Comparison of ENCODE assay signal across 8 mouse cellular contexts in the genomic region with DNA sequence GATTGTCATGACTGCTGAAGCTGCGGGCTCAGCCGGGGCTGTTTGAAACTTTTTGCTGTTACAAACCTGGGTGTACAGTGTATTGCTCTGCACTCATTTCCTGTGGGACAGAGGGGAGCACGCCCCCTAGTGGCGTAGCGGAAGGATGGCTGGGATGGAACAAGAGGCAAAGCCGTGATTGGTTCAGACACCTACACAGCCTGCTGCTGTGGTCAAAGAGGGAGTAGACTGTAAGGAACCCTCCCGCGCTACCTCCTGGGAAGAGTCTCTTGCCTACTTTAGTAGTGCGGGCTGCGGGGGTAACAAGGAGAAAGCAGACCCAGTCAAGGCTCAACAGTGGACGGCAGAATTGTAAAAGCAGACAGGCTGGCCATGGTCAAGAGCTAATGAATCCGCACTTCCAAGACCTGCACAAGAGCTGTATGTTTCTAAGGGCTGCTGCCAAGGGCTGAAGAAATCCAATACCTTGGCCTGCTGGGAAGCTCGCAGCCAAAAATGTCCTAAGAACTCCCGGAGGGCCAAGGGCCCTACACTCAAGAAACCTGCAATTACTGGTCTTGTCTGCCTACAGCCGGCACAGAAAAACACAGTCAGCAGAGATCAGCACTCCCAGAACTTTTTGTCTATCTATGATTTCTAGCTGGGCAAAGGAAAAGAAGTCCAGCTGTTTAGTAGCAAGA. TPM values are rescaled to one million over a fixed set of nuclear protein-coding genes. Genes with fewer than 3 reads are reported as not detected.
DNase-seq lines count a peak whose midpoint lies in the region; ATAC-seq and TF ChIP-seq lines count a peak whose summit lies in the region.

No protein-coding gene starts in this region.

- WGBS in heart, embryonic 14.5 days = 4% methylated on average over 15 of the region's 15 CpGs
- 3% methylated on average over 15 of the region's 15 CpGs for WGBS in liver, embryonic 14.5 days (ENCODE audit: insufficient replicate concordance)
- 4% methylated on average over 15 of the region's 15 CpGs for WGBS in stomach, embryonic 16.5 days

- H3K27me3 ChIP-seq in heart, embryonic 14.5 days (ENCODE audit: control insufficient read depth, insufficient read depth, low read length) = no peaks in the 10 kb centered on the region
- no peaks in the 10 kb centered on the region for H3K27me3 ChIP-seq in liver, embryonic 14.5 days (ENCODE audit: control insufficient read depth, insufficient read depth, low read length)
- no peaks in the 10 kb centered on the region for H3K27me3 ChIP-seq in stomach, embryonic 16.5 days (ENCODE audit: control insufficient read depth, insufficient read depth, low read length)

- peaks cover 4 to 10% of the 10 kb centered on the region in 2 experiments; a peak in 3 of 4 replicates for H3K4me1 ChIP-seq in heart, embryonic 14.5 days (ENCODE audit: control insufficient read depth in 2 of 2, insufficient read depth in 2 of 2, low read length in 2 of 2)
- peaks cover 7 to 14% of the 10 kb centered on the region in 2 experiments for H3K4me1 ChIP-seq in liver, embryonic 14.5 days (replicated peaks; ENCODE audit: control insufficient read depth in 2 of 2, insufficient read depth in 2 of 2, low read length in 1 of 2)
- H3K4me1 ChIP-seq in stomach, embryonic 16.5 days (ENCODE audit: control insufficient read depth, insufficient read depth, low read length) = peaks cover 12% of the 10 kb centered on the region

- H3K9me3 ChIP-seq in heart, embryonic 14.5 days (ENCODE audit: control insufficient read depth, low read length) = no peaks in the 10 kb centered on the region
- no peaks in the 10 kb centered on the region for H3K9me3 ChIP-seq in liver, embryonic 14.5 days (ENCODE audit: control insufficient read depth, low read length)
- no peaks in the 10 kb centered on the region for H3K9me3 ChIP-seq in stomach, embryonic 16.5 days (replicated peaks; ENCODE audit: control insufficient read depth, low read length)

- peak overlapping the region; percentile 66 to 85 for H3K4me3 ChIP-seq in heart, embryonic 14.5 days (ENCODE audit: control insufficient read depth in 1 of 2, insufficient read depth in 1 of 2, low read depth in 1 of 2, low read length in 2 of 2)
- peak overlapping the region; percentile 74 to 76 for H3K4me3 ChIP-seq in liver, embryonic 14.5 days (ENCODE audit: insufficient read depth in 1 of 2, low read depth in 2 of 2, low read length in 2 of 2)
- peak overlapping the region; percentile 78 for H3K4me3 ChIP-seq in stomach, embryonic 16.5 days (replicated peaks; ENCODE audit: low read length)

- ATAC-seq in CD4-positive, CD25-positive, alpha-beta regulatory T cell, adult 4 months = peak; percentile 68
- ATAC-seq in erythroid progenitor cell, adult 5-6 weeks (replicated peaks; ENCODE audit: low FRiP score, poor library complexity, severe bottlenecking) = peak; percentile 61
- ATAC-seq in heart, embryonic 14.5 days (ENCODE audit: insufficient number of reproducible peaks, insufficient read depth, low FRiP score, low read depth) = peak; percentile 48
- peak; percentile 60 for ATAC-seq in liver, embryonic 14.5 days (ENCODE audit: insufficient read depth)
- peak; percentile 70 for ATAC-seq in stomach, embryonic 16.5 days (ENCODE audit: insufficient read depth, low FRiP score)

- H3K9ac ChIP-seq in heart, embryonic 14.5 days (ENCODE audit: low read length) = peak overlapping the region; percentile 91
- peak overlapping the region; percentile 65 for H3K9ac ChIP-seq in liver, embryonic 14.5 days (replicated peaks)
- H3K9ac ChIP-seq in stomach, embryonic 16.5 days (ENCODE audit: low read length) = peak overlapping the region; percentile 87

- no peak for TF ChIP-seq EP300 in liver, embryonic 14.5 days (IDR thresholded peaks at IDR 0.05; ENCODE audit: low read depth)

- peak overlapping the region; percentile 94 for H3K4me2 ChIP-seq in heart, embryonic 14.5 days (ENCODE audit: low read length)
- peak overlapping the region; percentile 82 for H3K4me2 ChIP-seq in liver, embryonic 14.5 days (ENCODE audit: low read depth)
- peak overlapping the region; percentile 65 for H3K4me2 ChIP-seq in stomach, embryonic 16.5 days (ENCODE audit: low read depth, low read length)

- no peak for TF ChIP-seq POLR2A in brain, embryonic 14.5 days (IDR thresholded peaks at IDR 0.05; ENCODE audit: borderline replicate concordance, extremely low read depth, insufficient read depth, insufficient read length, poor library complexity, severe bottlenecking)

- DNase-seq in brain, embryonic 14.5 days (ENCODE audit: low read depth) = peak; percentile 80
- DNase-seq in kidney, postnatal 10 days = peak; percentile 87
- peak; percentile 65 to 70 (median 68) for DNase-seq in liver, embryonic 14.5 days (ENCODE audit: low read depth in 3 of 3, low spot score in 3 of 3)
- DNase-seq in neural tube, embryonic 10.5 days (ENCODE audit: extremely low spot score, low spot score) = peak; percentile 80

- TF ChIP-seq CTCF in brain, embryonic 14.5 days (IDR thresholded peaks at IDR 0.05; ENCODE audit: borderline replicate concordance, extremely low read depth, insufficient read depth, insufficient read length) = peak; percentile 91
- TF ChIP-seq CTCF in liver, embryonic 14.5 days (IDR thresholded peaks at IDR 0.05; ENCODE audit: low read depth) = peak; percentile 99

- H3K27ac ChIP-seq in heart, embryonic 14.5 days (replicated peaks in 1 of 2; ENCODE audit: control insufficient read depth in 1 of 2, insufficient read depth in 1 of 2, low read depth in 2 of 2, low read length in 2 of 2) = peak overlapping the region; percentile 65 to 84
- no peak overlapping the region; the same call in 1 of the 2 replicates for H3K27ac ChIP-seq in liver, embryonic 14.5 days
- peak overlapping the region; percentile 64 for H3K27ac ChIP-seq in stomach, embryonic 16.5 days (ENCODE audit: low read length)

- peaks cover 31% of the 10 kb centered on the region for H3K36me3 ChIP-seq in heart, embryonic 14.5 days (ENCODE audit: control insufficient read depth, insufficient read depth, low read length)
- H3K36me3 ChIP-seq in liver, embryonic 14.5 days (replicated peaks; ENCODE audit: control insufficient read depth, insufficient read depth, low read depth) = no peaks in the 10 kb centered on the region
- H3K36me3 ChIP-seq in stomach, embryonic 16.5 days (ENCODE audit: control insufficient read depth, insufficient read depth, low read length) = no peaks in the 10 kb centered on the region

RNA-seq across cellular contexts. Expression of gene Eef2kmt, which starts 1.3 kb away (rescaled TPM):
- polyA plus RNA-seq in CD4-positive, CD25-positive, alpha-beta regulatory T cell, adult 4 months (2017; shearing (Covaris generic)) = 10 to 100 TPM; 49.3 to 58.5 TPM
- polyA plus RNA-seq in brain, embryonic 14.5 days (2012; rRNA removed) = 11.2 and 13.8 TPM in 2 replicates
- total RNA-seq in erythroid progenitor cell, adult 5-6 weeks (2015; ENCODE audit: low replicate concordance) = 3.6 and 4.2 TPM in 2 replicates
- 1.2 TPM in 1 of 2 replicates, not detected in the other for total RNA-seq in erythroid progenitor cell, adult 5-6 weeks (2017; ENCODE audit: low replicate concordance)
- polyA plus RNA-seq in heart, embryonic 14.5 days (2014; fragmentation: Nextera tagmentation; extraction: Ambion mirVana) = 31.2 and 31.7 TPM in 2 replicates
- 10.7 and 16.3 TPM in 2 replicates for polyA plus RNA-seq in liver, embryonic 14.5 days (2012; rRNA removed)
- polyA plus RNA-seq in liver, embryonic 14.5 days (2014; fragmentation: Nextera tagmentation; extraction: Ambion mirVana) = 9.9 and 12.3 TPM in 2 replicates
- 32.4 and 35.1 TPM in 2 replicates for polyA plus RNA-seq in stomach, embryonic 16.5 days (2015; fragmentation: Nextera tagmentation; extraction: Ambion mirVana)

RNA-seq across cellular contexts. Expression of gene Alg1, which starts 21.1 kb away (rescaled TPM):
- 10 to 100 TPM; 22.1 to 31.7 TPM for polyA plus RNA-seq in CD4-positive, CD25-positive, alpha-beta regulatory T cell, adult 4 months (2017; shearing (Covaris generic))
- 42.9 and 56.6 TPM in 2 replicates for polyA plus RNA-seq in brain, embryonic 14.5 days (2012; rRNA removed)
- 9.7 and 14.7 TPM in 2 replicates for total RNA-seq in erythroid progenitor cell, adult 5-6 weeks (2015; ENCODE audit: low replicate concordance)
- 0.83 and 8.2 TPM in 2 replicates for total RNA-seq in erythroid progenitor cell, adult 5-6 weeks (2017; ENCODE audit: low replicate concordance)
- polyA plus RNA-seq in heart, embryonic 14.5 days (2014; fragmentation: Nextera tagmentation; extraction: Ambion mirVana) = 27.9 and 29.5 TPM in 2 replicates
- 11.5 and 12.1 TPM in 2 replicates for polyA plus RNA-seq in liver, embryonic 14.5 days (2012; rRNA removed)
- 11.4 and 12.5 TPM in 2 replicates for polyA plus RNA-seq in liver, embryonic 14.5 days (2014; fragmentation: Nextera tagmentation; extraction: Ambion mirVana)
- polyA plus RNA-seq in stomach, embryonic 16.5 days (2015; fragmentation: Nextera tagmentation; extraction: Ambion mirVana) = 32.5 and 35.1 TPM in 2 replicates

RNA-seq across cellular contexts. Expression of gene AU021092, which starts 32.4 kb away (rescaled TPM):
- polyA plus RNA-seq in CD4-positive, CD25-positive, alpha-beta regulatory T cell, adult 4 months (2017; shearing (Covaris generic)) = not detected
- 14.9 and 16.2 TPM in 2 replicates for polyA plus RNA-seq in brain, embryonic 14.5 days (2012; rRNA removed)
- not detected in 2 replicates for total RNA-seq in erythroid progenitor cell, adult 5-6 weeks (2015; ENCODE audit: low replicate concordance)
- total RNA-seq in erythroid progenitor cell, adult 5-6 weeks (2017; ENCODE audit: low replicate concordance) = not detected in 2 replicates
- 5.1 and 6.3 TPM in 2 replicates for polyA plus RNA-seq in heart, embryonic 14.5 days (2014; fragmentation: Nextera tagmentation; extraction: Ambion mirVana)
- polyA plus RNA-seq in liver, embryonic 14.5 days (2012; rRNA removed) = 0.57 and 0.71 TPM in 2 replicates
- 0.85 and 0.90 TPM in 2 replicates for polyA plus RNA-seq in liver, embryonic 14.5 days (2014; fragmentation: Nextera tagmentation; extraction: Ambion mirVana)
- 5.3 and 6.9 TPM in 2 replicates for polyA plus RNA-seq in stomach, embryonic 16.5 days (2015; fragmentation: Nextera tagmentation; extraction: Ambion mirVana)

RNA-seq across cellular contexts. Expression of gene Nagpa, which starts 50.7 kb away (rescaled TPM):
- polyA plus RNA-seq in CD4-positive, CD25-positive, alpha-beta regulatory T cell, adult 4 months (2017; shearing (Covaris generic)) = 10 to 100 TPM; 15.5 to 21.6 TPM
- 12.9 and 13.5 TPM in 2 replicates for polyA plus RNA-seq in brain, embryonic 14.5 days (2012; rRNA removed)
- total RNA-seq in erythroid progenitor cell, adult 5-6 weeks (2015; ENCODE audit: low replicate concordance) = 4.2 and 25.2 TPM in 2 replicates
- 1.7 and 5.7 TPM in 2 replicates for total RNA-seq in erythroid progenitor cell, adult 5-6 weeks (2017; ENCODE audit: low replicate concordance)
- 13.1 and 13.7 TPM in 2 replicates for polyA plus RNA-seq in heart, embryonic 14.5 days (2014; fragmentation: Nextera tagmentation; extraction: Ambion mirVana)
- 9.7 and 11.3 TPM in 2 replicates for polyA plus RNA-seq in liver, embryonic 14.5 days (2012; rRNA removed)
- 9.2 and 11.5 TPM in 2 replicates for polyA plus RNA-seq in liver, embryonic 14.5 days (2014; fragmentation: Nextera tagmentation; extraction: Ambion mirVana)
- polyA plus RNA-seq in stomach, embryonic 16.5 days (2015; fragmentation: Nextera tagmentation; extraction: Ambion mirVana) = 19.6 and 19.7 TPM in 2 replicates
